Mouse (Mus musculus) heart, embryonic 10.5 days (tissue): Measurements from ENCODE around the gene Akap1. TPM values are rescaled to one million over a fixed set of nuclear protein-coding genes. Genes with fewer than 3 reads are reported as not detected.

Experiments used
- DNase-seq: peaks from one replicate; pipeline ENCODE4 v3.0.0-alpha.2; 2017; ENCODE audit warnings: low spot score
- H3K27ac ChIP-seq: fragments of 300-500 bp; sonication (generic); 2 replicates; pipeline ENCODE4 v1.5.1; 2016; ENCODE audit warnings: mild to moderate bottlenecking
- H3K27me3 ChIP-seq: fragments of 300-500 bp; sonication (generic); 2 replicates; pipeline ENCODE4 v1.6.1; 2016; ENCODE audit warnings: mild to moderate bottlenecking; ENCODE audit not compliant: poor library complexity, insufficient read depth, severe bottlenecking
- H3K36me3 ChIP-seq: fragments of 300-500 bp; sonication (generic); 2 replicates; pipeline ENCODE4 v1.6.1; 2016; ENCODE audit warnings: mild to moderate bottlenecking, moderate library complexity
- H3K4me1 ChIP-seq: fragments of 300-500 bp; sonication (generic); 2 replicates; pipeline ENCODE4 v1.6.1; 2016; ENCODE audit warnings: mild to moderate bottlenecking
- H3K4me3 ChIP-seq: fragments of 300-500 bp; sonication (generic); 2 replicates; pipeline ENCODE4 v1.5.1; 2016; ENCODE audit warnings: mild to moderate bottlenecking, moderate library complexity
- H3K9me3 ChIP-seq: fragments of 300-500 bp; sonication (generic); 2 replicates; pipeline ENCODE4 v1.6.1; 2016; ENCODE audit warnings: mild to moderate bottlenecking, moderate library complexity
- WGBS: fragments of 180-500 bp; shearing (Covaris S2); methylation state at CpG from one replicate; pipeline ENCODE4 v1.1.7; 2016; 5-methylcytosine and 5-hydroxymethylcytosine counted together
- polyA plus RNA-seq: library from polyadenylated mRNA; unstranded; fragments of >200 nt; fragmentation: Nextera tagmentation; extraction: Ambion mirVana; gene quantifications from 2 replicates; pipeline ENCODE4 v1.2.1, GENCODE M21; 2016

Akap1 gene
- polyA plus RNA-seq, 1 experiment from 2014 or later: 26.6 TPM

DNA sequence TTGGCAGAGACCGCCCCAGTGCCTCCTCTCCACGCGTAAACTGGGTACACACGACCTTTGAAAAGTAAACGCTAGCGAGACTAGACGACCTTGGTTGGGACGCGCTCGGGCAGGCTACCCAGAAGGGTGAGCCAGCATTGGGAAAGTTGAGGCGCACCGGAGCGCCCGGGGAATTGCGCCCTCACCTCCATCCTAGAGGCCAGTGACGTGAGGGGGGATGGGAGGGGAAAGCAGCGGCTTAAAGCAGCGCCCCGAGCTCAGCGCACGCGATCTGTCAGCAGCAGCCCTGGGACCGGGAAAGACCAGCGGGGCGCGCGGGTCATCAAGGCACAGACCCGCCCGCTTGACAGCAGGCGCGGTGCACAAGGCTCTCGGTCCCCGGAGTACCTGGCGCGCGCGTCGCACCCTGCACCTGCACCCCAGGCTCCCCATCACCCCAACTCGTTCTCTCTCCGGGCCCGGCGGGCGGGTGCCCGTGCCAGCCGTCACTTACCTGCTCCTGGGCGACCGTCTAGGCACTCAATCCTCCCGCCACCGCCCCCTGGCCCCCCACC, 405 bp downstream of the Akap1 start:
- peak overlapping the region; percentile 97 for H3K27ac ChIP-seq
- WGBS: under 1% methylated on average over 47 of the region's 49 CpGs

DNA sequence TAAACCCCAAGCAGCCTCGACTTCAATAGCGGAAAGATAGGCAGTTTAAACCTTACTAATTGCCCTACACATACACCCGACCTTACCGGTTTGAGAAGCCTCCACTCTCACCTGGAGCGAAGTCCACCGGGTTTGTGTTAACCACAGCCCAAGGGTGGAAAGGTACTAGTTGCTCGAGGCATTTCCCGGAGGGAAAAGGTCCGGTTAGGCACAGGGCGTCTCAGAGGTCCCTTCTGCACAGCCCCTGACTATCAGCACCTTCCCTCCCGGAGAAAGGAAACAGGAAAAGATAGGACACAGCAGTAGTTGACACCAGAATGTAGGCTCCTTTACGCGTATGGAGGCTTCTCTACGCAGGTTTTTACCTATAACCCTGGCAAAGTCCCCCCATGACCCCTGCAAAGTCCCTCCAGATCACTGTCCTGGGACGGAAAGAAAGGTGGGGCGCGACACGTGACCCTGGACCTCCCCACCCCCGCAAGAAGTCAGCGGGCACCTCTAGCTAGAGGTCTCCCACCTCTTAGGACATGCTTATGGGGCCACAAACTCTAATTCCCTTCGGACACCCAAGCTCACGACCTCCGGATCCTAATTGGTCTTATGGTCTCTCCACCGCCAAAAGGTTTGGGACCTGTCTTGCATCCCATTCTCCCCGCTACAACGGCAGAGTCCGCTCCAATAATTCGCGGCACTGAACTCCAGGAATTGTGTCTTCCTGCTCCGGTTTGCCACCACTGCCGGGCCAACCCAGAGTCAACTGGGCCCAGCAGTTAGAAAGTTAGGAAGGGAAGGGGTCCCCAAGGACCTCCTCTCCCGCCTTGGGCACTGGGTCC, 1.1 kb downstream of the Akap1 start:
- H3K36me3 ChIP-seq: no peaks in the 10 kb centered on the region
- H3K9me3 ChIP-seq: no peaks in the 10 kb centered on the region
- DNase-seq: no peak
- WGBS: under 1% methylated on average over 32 of the region's 32 CpGs
- H3K4me3 ChIP-seq: peak overlapping the region; percentile 82
- H3K27me3 ChIP-seq: no peaks in the 10 kb centered on the region
- peak overlapping the region; percentile 97 for H3K27ac ChIP-seq
- peaks cover 52% of the 10 kb centered on the region for H3K4me1 ChIP-seq

More for the DNA sequence above, 405 bp downstream of the Akap1 start:
- DNase-seq: no peak
- Histone ChIP-seq H3K9me3 (no peaks in the 10 kb centered on the region), H3K27me3 (no peaks in the 10 kb centered on the region), H3K36me3 (no peaks in the 10 kb centered on the region), H3K4me1 (peaks cover 52% of the 10 kb centered on the region), H3K4me3 (peak overlapping the region; percentile 82)

DNA sequence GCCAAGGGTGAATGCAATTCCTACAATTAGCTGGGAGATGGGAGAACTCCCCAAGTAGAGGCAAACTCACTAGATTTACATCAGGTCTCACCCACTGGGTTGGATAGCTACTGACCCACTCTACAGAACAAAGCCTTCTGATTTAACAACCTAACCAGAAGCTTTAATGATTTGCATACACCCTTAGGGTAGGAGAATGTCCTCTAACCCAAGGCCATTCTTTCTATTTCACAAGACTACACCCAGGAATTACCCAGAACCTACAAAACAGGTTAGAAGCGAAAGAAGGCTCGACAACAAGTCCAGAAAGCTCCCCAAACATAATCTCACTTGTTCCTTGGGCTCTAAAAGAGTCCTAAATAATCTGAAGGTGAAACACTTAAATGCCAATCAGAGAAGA, 2.0 kb downstream of the Akap1 start:
- peaks cover 57% of the 10 kb centered on the region for H3K4me1 ChIP-seq
- H3K27me3 ChIP-seq: no peaks in the 10 kb centered on the region
- H3K9me3 ChIP-seq: no peaks in the 10 kb centered on the region
- H3K4me3 ChIP-seq: peak overlapping the region; percentile 82
- 77% methylated on average over 2 of the region's 2 CpGs for WGBS
- no peaks in the 10 kb centered on the region for H3K36me3 ChIP-seq
- no peak for DNase-seq
- H3K27ac ChIP-seq: no peak overlapping the region; the same call in 1 of the 2 replicates

DNA sequence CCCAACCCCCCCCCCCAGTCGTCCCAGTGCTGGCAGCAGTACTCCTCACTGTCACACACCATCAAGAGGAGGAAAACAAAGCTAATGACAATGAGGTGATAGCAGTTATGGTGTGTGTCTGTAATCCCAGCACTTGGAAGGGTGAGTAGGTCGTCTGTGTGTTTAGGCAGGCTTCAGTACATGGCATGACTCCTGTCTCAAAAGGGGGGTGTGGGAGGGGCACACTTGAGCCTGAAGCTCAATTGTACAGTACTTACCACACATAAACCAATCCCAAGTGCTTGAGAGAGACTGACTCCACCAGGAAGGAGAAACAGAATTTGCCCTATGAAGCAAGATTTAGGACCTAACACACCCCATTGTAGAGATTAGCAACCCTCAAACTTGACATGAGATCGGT, 3.3 kb downstream of the Akap1 start:
- Histone ChIP-seq H3K4me3 (no peak overlapping the region), H3K4me1 (peaks cover 70% of the 10 kb centered on the region), H3K27me3 (no peaks in the 10 kb centered on the region), H3K36me3 (no peaks in the 10 kb centered on the region), H3K27ac (no peak overlapping the region), H3K9me3 (no peaks in the 10 kb centered on the region)
- 44% methylated on average over 3 of the region's 3 CpGs for WGBS
- DNase-seq: no peak

DNA sequence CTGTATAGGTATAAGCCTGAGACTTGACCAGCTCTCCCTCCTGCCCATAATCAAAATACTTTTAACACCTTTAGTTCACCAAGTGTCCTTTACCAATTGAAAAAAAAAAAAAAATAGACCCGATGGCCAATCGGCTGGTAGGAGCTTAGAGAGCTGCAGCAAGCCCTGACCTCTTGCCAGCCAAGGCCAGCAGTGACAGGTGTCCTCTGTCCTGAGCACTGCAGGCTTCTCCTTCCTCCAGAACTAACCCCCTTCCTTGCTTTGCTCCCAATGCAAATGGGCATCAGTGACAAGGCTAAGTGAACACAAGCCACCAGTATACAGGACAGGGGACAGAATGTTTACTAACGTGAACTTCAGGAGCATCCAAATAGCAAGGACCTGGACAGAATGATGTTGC, 3.7 kb downstream of the Akap1 start:
- no peaks in the 10 kb centered on the region for H3K9me3 ChIP-seq
- no peaks in the 10 kb centered on the region for H3K27me3 ChIP-seq
- H3K4me3 ChIP-seq: no peak overlapping the region
- no peaks in the 10 kb centered on the region for H3K36me3 ChIP-seq
- peaks cover 74% of the 10 kb centered on the region for H3K4me1 ChIP-seq
- no peak for DNase-seq
- H3K27ac ChIP-seq: no peak overlapping the region
- WGBS: 83% methylated on average over 3 of the region's 3 CpGs

DNA sequence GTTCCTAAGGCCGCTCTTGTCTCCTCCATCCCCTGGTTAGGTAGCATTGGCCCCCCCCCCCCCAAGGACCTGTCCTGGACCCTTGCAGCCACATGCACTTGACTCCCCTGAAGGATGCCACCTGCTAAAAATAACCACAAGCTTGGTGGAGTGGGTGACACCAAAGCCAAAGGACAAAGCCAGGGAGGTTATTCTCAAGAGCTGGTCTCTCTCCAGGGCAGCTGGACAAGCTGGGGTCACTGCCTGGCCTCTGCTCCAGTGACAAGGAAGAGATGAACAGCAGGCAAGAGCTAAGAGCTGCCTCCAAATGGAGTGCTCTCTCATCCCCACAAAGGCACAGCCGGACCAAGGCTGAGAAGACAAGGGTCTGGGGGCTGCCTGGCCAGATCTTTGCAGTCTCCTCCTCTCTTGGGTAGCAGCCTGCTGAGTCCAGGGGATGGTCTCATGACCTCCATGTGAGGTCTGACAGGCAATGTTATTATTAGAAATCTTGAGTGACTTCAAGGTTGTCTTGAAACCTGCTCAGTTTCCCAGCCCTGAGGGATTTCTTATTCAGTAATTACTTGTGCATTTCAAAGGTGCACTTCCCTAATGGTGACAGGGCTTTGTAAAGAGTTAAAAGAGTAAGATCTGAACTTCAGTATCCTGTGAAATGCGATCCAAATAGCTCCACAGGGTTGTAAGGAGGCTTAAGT, 6.9 kb downstream of the Akap1 start:
- Histone ChIP-seq H3K4me3 (peak overlapping the region; percentile 34; the same call in 1 of the 2 replicates), H3K36me3 (no peaks in the 10 kb centered on the region), H3K4me1 (peaks cover 56% of the 10 kb centered on the region), H3K27me3 (no peaks in the 10 kb centered on the region), H3K9me3 (no peaks in the 10 kb centered on the region), H3K27ac (peak overlapping the region; percentile 87)
- WGBS: 35% methylated on average over 3 of the region's 3 CpGs
- DNase-seq: no peak

DNA sequence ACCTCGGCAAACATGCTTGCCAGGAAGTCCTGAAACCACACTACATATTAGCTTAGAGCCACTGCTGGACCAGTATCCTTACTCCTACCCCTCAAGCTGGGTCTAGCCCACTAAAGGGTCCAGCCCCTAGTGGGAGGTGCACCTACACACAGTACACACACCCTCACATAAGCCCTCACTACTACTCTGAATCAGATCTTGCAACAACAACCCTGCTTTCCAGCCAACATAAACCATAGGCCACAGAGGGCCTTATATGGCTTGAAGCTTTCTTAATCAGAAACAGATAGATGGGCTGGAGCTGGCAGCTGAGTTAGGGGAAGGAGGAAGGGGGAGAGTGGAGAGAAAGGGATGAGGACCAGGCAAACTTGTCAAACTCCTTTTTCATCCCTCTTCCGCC, 8.0 kb downstream of the Akap1 start:
- Histone ChIP-seq H3K4me3 (no peak overlapping the region), H3K27me3 (no peaks in the 10 kb centered on the region), H3K27ac (peak overlapping the region; percentile 87), H3K9me3 (no peaks in the 10 kb centered on the region), H3K4me1 (peaks cover 52% of the 10 kb centered on the region), H3K36me3 (no peaks in the 10 kb centered on the region; the same call in 1 of the 2 replicates)
- 61% methylated on average over 2 of the region's 2 CpGs for WGBS
- DNase-seq: no peak

DNA sequence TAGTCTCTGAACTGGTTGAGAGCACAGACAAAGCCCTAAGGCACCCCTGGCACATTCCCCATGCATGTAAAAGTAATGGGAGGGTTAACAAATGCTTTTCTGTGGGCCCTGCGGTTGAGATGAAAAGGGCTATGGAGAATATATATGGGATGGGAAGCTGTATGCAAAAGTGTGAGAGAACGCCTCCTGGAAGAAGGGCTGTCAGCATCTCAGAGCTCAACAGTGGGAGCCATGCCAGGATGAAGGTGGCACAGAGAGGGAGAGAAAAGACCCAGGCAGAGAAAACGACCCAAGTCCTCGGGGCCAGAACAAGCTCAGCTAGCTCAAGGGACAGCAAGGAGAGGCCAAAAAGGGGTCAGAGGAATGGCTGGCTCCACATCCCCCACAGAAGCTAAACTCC, 8.6 kb downstream of the Akap1 start:
- no peaks in the 10 kb centered on the region for H3K9me3 ChIP-seq
- WGBS: 67% methylated on average over 4 of the region's 4 CpGs
- no peaks in the 10 kb centered on the region for H3K27me3 ChIP-seq
- H3K4me1 ChIP-seq: peaks cover 52% of the 10 kb centered on the region
- no peaks in the 10 kb centered on the region; the same call in 1 of the 2 replicates for H3K36me3 ChIP-seq
- no peak for DNase-seq
- peak overlapping the region; percentile 87 for H3K27ac ChIP-seq
- H3K4me3 ChIP-seq: no peak overlapping the region

DNA sequence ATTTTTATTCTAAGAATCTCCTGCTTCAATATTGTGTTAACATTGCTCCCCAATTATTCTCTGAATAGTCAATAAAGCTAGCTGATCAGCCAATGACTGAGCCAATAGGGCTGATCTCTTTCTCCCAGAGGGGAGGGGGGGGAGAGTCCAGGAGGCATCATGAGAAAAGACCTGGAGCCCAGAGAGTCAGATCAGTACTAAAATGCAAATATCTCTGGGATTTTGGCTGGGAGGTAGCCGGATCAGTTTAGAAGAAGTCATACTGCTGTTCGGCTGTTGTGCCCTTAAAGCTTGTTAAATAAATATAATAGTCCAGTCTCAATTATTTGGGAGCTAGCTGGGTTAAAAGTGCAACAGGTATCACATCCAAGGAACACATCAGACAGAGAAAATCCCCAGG, 10.8 kb downstream of the Akap1 start:
- no peaks in the 10 kb centered on the region; the same call in 1 of the 2 replicates for H3K36me3 ChIP-seq
- no peak for DNase-seq
- WGBS: 93% methylated on average over 2 of the region's 2 CpGs
- H3K9me3 ChIP-seq: no peaks in the 10 kb centered on the region
- no peak overlapping the region for H3K4me3 ChIP-seq
- no peak overlapping the region for H3K27ac ChIP-seq
- no peaks in the 10 kb centered on the region for H3K27me3 ChIP-seq
- peaks cover 55% of the 10 kb centered on the region for H3K4me1 ChIP-seq

DNA sequence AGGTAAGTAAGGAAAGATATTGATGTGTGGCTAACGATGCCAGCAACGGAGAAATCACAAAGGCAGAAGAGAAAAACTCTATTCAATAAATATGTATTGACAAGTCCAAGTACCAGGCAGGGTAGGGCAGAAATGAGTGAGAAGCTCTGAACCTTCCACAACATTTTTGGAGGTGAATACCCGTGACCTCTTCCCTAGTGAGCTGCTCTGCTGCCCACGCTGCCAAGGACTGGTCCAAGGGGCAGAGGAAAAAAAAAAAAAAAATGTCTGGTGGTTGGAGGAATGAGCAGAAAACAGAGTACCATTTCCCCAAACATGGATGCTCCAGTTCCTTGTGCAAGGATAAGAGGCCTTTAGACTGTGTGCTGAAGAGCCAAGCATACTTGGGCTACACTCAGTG, 11.6 kb downstream of the Akap1 start:
- H3K4me1 ChIP-seq: peaks cover 63% of the 10 kb centered on the region
- no peak for DNase-seq
- WGBS: 88% methylated on average over 4 of the region's 4 CpGs
- H3K9me3 ChIP-seq: no peaks in the 10 kb centered on the region
- no peaks in the 10 kb centered on the region for H3K27me3 ChIP-seq
- H3K36me3 ChIP-seq: no peaks in the 10 kb centered on the region; the same call in 1 of the 2 replicates
- no peak overlapping the region for H3K27ac ChIP-seq
- no peak overlapping the region for H3K4me3 ChIP-seq

DNA sequence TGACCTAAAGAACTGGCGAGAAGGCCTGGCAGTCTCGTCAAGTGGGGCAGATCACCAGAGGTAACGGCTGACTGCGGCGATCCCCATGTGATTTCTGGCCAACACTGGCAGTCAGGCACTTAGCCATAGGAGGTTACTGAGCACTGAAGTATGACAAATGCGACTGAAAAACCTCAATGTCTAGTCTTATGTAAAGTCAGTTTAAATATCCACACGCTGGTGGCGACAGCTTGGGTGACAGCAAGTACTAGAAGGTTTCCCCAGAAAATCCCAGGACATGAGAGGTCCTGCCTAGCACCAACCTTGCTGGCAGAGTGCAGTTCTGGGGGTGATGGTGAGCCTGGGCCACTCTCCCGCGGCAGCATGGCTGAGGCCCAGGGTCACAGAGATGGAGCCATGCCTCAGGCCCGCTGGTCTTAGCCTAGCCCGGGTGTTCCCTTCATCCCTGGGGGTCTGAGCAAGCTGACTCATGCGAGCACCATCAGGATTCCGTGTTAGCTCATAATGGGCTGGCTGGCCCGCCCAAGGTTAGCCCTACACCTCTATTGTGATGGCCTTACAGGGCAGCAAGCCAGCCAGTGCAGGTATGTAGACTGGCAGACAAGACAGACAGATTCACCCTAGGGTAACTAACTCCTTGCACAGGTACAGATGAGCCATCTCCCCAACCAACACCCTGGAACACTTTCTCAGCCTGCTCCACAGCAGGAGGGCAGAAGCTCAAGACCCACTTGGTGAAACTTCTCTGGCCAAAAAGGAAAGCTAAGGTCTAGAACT, 13.1 kb downstream of the Akap1 start:
- H3K4me1 ChIP-seq: peaks cover 49% of the 10 kb centered on the region
- peak overlapping the region; percentile 86 for H3K27ac ChIP-seq
- DNase-seq: no peak
- WGBS: 85% methylated on average over 15 of the region's 15 CpGs
- no peaks in the 10 kb centered on the region for H3K27me3 ChIP-seq
- no peak overlapping the region for H3K4me3 ChIP-seq
- H3K36me3 ChIP-seq: peaks cover under 1% of the 10 kb centered on the region; the same call in 1 of the 2 replicates
- no peaks in the 10 kb centered on the region for H3K9me3 ChIP-seq

DNA sequence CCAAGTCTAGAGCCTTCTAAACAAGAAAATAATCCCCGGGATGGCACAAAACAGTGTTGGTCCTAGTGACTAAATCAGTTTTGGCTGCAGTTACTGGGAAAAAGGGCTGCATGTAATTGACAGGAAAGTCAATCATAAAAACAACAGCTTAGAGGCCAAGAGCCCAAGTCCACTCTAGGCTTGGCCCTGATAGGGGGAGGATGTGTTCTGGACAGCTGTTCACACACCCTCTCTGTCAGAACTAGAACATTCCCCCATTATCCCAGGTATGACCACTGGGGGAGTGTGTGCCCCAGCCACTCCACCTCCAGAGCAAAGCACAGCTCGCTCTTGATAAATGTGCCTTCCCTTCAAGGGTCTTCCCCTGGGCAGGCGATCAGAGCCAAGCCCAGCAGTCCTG, 14.7 kb downstream of the Akap1 start:
- no peaks in the 10 kb centered on the region for H3K9me3 ChIP-seq
- WGBS: 44% methylated on average over 3 of the region's 3 CpGs
- no peaks in the 10 kb centered on the region for H3K27me3 ChIP-seq
- H3K36me3 ChIP-seq: peaks cover 16% of the 10 kb centered on the region
- no peak for DNase-seq
- no peak overlapping the region for H3K4me3 ChIP-seq
- H3K4me1 ChIP-seq: peaks cover 46% of the 10 kb centered on the region
- peak overlapping the region; percentile 86 for H3K27ac ChIP-seq
